Mouse (Mus musculus) stomach, embryonic 15.5 days (tissue): ENCODE results near the gene Lrrc45. TPM values are rescaled to one million over a fixed set of nuclear protein-coding genes. Genes with fewer than 3 reads are reported as not detected.

Experiments used
- ATAC-seq: fragments of 200-750 bp; cut with Nextera tagmentation; 2 replicates; pipeline ENCODE4 v1.8.0; 2017; ENCODE audit warnings: low read depth, moderate number of reproducible peaks, moderate TSS enrichment; ENCODE audit not compliant: insufficient read depth, low FRiP score
- H3K27ac ChIP-seq: fragments of 300-500 bp; sonication (generic); 2 replicates; pipeline ENCODE4 v1.5.1; 2015; ENCODE audit warnings: mild to moderate bottlenecking, inconsistent platforms
- H3K27me3 ChIP-seq: fragments of 300-500 bp; sonication (generic); replicated peaks from 2 replicates; pipeline ENCODE4 v1.6.1; 2015; ENCODE audit warnings: inconsistent platforms
- H3K36me3 ChIP-seq: fragments of 300-500 bp; sonication (generic); 2 replicates; pipeline ENCODE4 v1.6.1; 2015; ENCODE audit warnings: inconsistent platforms
- H3K4me1 ChIP-seq: fragments of 300-500 bp; sonication (generic); 2 replicates; pipeline ENCODE4 v1.6.1; 2015; ENCODE audit warnings: inconsistent platforms
- H3K4me2 ChIP-seq: fragments of 300-500 bp; sonication (generic); 2 replicates; pipeline ENCODE4 v1.6.1; 2015; ENCODE audit warnings: mild to moderate bottlenecking, inconsistent platforms
- H3K4me3 ChIP-seq: fragments of 300-500 bp; sonication (generic); replicated peaks from 2 replicates; pipeline ENCODE4 v1.5.1; 2015; ENCODE audit warnings: inconsistent platforms
- H3K9ac ChIP-seq: fragments of 300-500 bp; sonication (generic); 2 replicates; pipeline ENCODE4 v1.6.1; 2015; ENCODE audit warnings: inconsistent platforms
- H3K9me3 ChIP-seq: fragments of 300-500 bp; sonication (generic); 2 replicates; pipeline ENCODE4 v1.6.1; 2016; ENCODE audit warnings: inconsistent platforms
- WGBS: fragments of 180-500 bp; shearing (Covaris S2); methylation state at CpG from one replicate; pipeline ENCODE4 v1.1.7; 2015; 5-methylcytosine and 5-hydroxymethylcytosine counted together
- polyA plus RNA-seq: library from polyadenylated mRNA; unstranded; fragments of >200 nt; fragmentation: Nextera tagmentation; extraction: Ambion mirVana; gene quantifications from 2 replicates; pipeline ENCODE4 v1.2.1, GENCODE M21; 2015

The Lrrc45 gene
- polyA plus RNA-seq, 1 experiment from 2014 or later: 55.7 TPM

GRCm38 (mm10) chr11:120706120-120706519 is 7.6 kb upstream of the Lrrc45 start:
- Histone ChIP-seq H3K27ac (no peak overlapping the region), H3K9me3 (no peaks in the 10 kb centered on the region), H3K27me3 (no peaks in the 10 kb centered on the region), H3K36me3 (peaks cover 15% of the 10 kb centered on the region), H3K4me3 (no peak overlapping the region), H3K9ac (no peak overlapping the region), H3K4me2 (no peak overlapping the region), H3K4me1 (peaks cover 36% of the 10 kb centered on the region)
- 59% methylated on average over 5 of the region's 5 CpGs for WGBS
- ATAC-seq: 0 out of 2 replicates have a peak, but pooled peaks have one; percentile 24

GRCm38 (mm10) chr11:120707225-120707624 is 6.5 kb upstream of the Lrrc45 start:
- H3K4me2 ChIP-seq: no peak overlapping the region
- no peak overlapping the region for H3K9ac ChIP-seq
- H3K4me1 ChIP-seq: peaks cover 39% of the 10 kb centered on the region
- WGBS: 35% methylated on average over 11 of the region's 12 CpGs
- H3K4me3 ChIP-seq: no peak overlapping the region
- H3K36me3 ChIP-seq: peaks cover 14% of the 10 kb centered on the region
- H3K9me3 ChIP-seq: no peaks in the 10 kb centered on the region
- H3K27ac ChIP-seq: no peak overlapping the region; the same call in 1 of the 2 replicates
- H3K27me3 ChIP-seq: no peaks in the 10 kb centered on the region
- ATAC-seq: no peak

- ATAC-seq: no peak
- WGBS: 40% methylated on average over 5 of the region's 5 CpGs
- peaks cover 46% of the 10 kb centered on the region for H3K4me1 ChIP-seq
Measured at GRCm38 (mm10) chr11:120707969-120708368, 5.8 kb upstream of the Lrrc45 start.

GRCm38 (mm10) chr11:120709551-120709950 is 4.2 kb upstream of the Lrrc45 start:
- H3K4me1 ChIP-seq: peaks cover 42% of the 10 kb centered on the region
- H3K36me3 ChIP-seq: peaks cover 14% of the 10 kb centered on the region
- H3K27me3 ChIP-seq: no peaks in the 10 kb centered on the region
- no peak overlapping the region for H3K9ac ChIP-seq
- no peaks in the 10 kb centered on the region for H3K9me3 ChIP-seq
- no peak overlapping the region for H3K4me3 ChIP-seq
- no peak overlapping the region for H3K4me2 ChIP-seq
- ATAC-seq: no peak
- H3K27ac ChIP-seq: peak overlapping the region; percentile 46
- whole genome bisulfite sequencing: 57% methylated on average over 2 of the region's 2 CpGs

More at GRCm38 (mm10) chr11:120707969-120708368, 5.8 kb upstream of the Lrrc45 start:
- Histone ChIP-seq H3K4me3 (no peak overlapping the region), H3K27ac (peak overlapping the region; percentile 46; the same call in 1 of the 2 replicates), H3K4me2 (no peak overlapping the region), H3K9ac (no peak overlapping the region), H3K9me3 (no peaks in the 10 kb centered on the region), H3K36me3 (peaks cover 14% of the 10 kb centered on the region), H3K27me3 (no peaks in the 10 kb centered on the region)

GRCm38 (mm10) chr11:120710672-120711071 is 3.1 kb upstream of the Lrrc45 start:
- Histone ChIP-seq H3K4me1 (peaks cover 35% of the 10 kb centered on the region), H3K27me3 (no peaks in the 10 kb centered on the region), H3K9me3 (no peaks in the 10 kb centered on the region), H3K36me3 (peaks cover 18% of the 10 kb centered on the region), H3K4me3 (no peak overlapping the region), H3K9ac (no peak overlapping the region), H3K27ac (no peak overlapping the region), H3K4me2 (no peak overlapping the region)
- ATAC-seq: no peak
- whole genome bisulfite sequencing: 56% methylated on average over 5 of the region's 5 CpGs

- 59% methylated on average over 8 of the region's 8 CpGs for WGBS
- peaks cover 29% of the 10 kb centered on the region for H3K4me1 ChIP-seq
- H3K27ac ChIP-seq: no peak overlapping the region
- no peak overlapping the region for H3K9ac ChIP-seq
- H3K36me3 ChIP-seq: peaks cover 23% of the 10 kb centered on the region
- H3K4me2 ChIP-seq: peak overlapping the region; percentile 99
- no peaks in the 10 kb centered on the region for H3K9me3 ChIP-seq
- H3K27me3 ChIP-seq: no peaks in the 10 kb centered on the region
- no peak for ATAC-seq
- H3K4me3 ChIP-seq: peak overlapping the region; percentile 67
Measured at GRCm38 (mm10) chr11:120711980-120712604, 1.6 kb upstream of the Lrrc45 start.

GRCm38 (mm10) chr11:120712771-120713568 is 755 bp upstream of the Lrrc45 start:
- Histone ChIP-seq H3K4me3 (peak overlapping the region; percentile 67), H3K9me3 (no peaks in the 10 kb centered on the region), H3K36me3 (peaks cover 23% of the 10 kb centered on the region), H3K4me2 (peak overlapping the region; percentile 99), H3K4me1 (peaks cover 27% of the 10 kb centered on the region), H3K27ac (peak overlapping the region; percentile 86), H3K27me3 (no peaks in the 10 kb centered on the region), H3K9ac (peak overlapping the region; percentile 44)
- under 1% methylated on average over 38 of the region's 38 CpGs for whole genome bisulfite sequencing
- peak; percentile 12; the same call in 1 of the 2 replicates for ATAC-seq

GRCm38 (mm10) chr11:120714546-120714945 is 821 bp downstream of the Lrrc45 start:
- peaks cover 19% of the 10 kb centered on the region for H3K36me3 ChIP-seq
- no peak for ATAC-seq

GRCm38 (mm10) chr11:120715131-120715530 is 1.4 kb downstream of the Lrrc45 start:
- 91% methylated on average over 9 of the region's 9 CpGs for WGBS
- H3K4me3 ChIP-seq: no peak overlapping the region
- no peak overlapping the region for H3K27ac ChIP-seq
- H3K9ac ChIP-seq: no peak overlapping the region
- H3K4me2 ChIP-seq: peak overlapping the region; percentile 99; the same call in 1 of the 2 replicates
- no peak for ATAC-seq
- peaks cover 20% of the 10 kb centered on the region for H3K4me1 ChIP-seq
- no peaks in the 10 kb centered on the region for H3K9me3 ChIP-seq
- H3K36me3 ChIP-seq: peaks cover 22% of the 10 kb centered on the region
- no peaks in the 10 kb centered on the region for H3K27me3 ChIP-seq

More at GRCm38 (mm10) chr11:120714546-120714945, 821 bp downstream of the Lrrc45 start:
- Histone ChIP-seq H3K27ac (0 out of 2 replicates have a peak overlapping the region, but pooled peaks have one; percentile 13), H3K4me2 (peak overlapping the region; percentile 99), H3K4me3 (peak overlapping the region; percentile 67), H3K9me3 (no peaks in the 10 kb centered on the region), H3K9ac (peak overlapping the region; percentile 49), H3K27me3 (no peaks in the 10 kb centered on the region), H3K4me1 (peaks cover 20% of the 10 kb centered on the region)
- WGBS: 45% methylated on average over 10 of the region's 10 CpGs

GRCm38 (mm10) chr11:120719242-120719641 is 5.5 kb downstream of the Lrrc45 start:
- H3K27ac ChIP-seq: no peak overlapping the region
- peaks cover 16% of the 10 kb centered on the region; the same call in 1 of the 2 replicates for H3K36me3 ChIP-seq
- H3K27me3 ChIP-seq: 0 out of 2 replicates have a peak, but pooled peaks cover 3% of the 10 kb centered on the region
- no peaks in the 10 kb centered on the region for H3K9me3 ChIP-seq
- no peak overlapping the region for H3K4me2 ChIP-seq
- no peak for ATAC-seq
- H3K4me1 ChIP-seq: peaks cover 21% of the 10 kb centered on the region
- no peak overlapping the region for H3K9ac ChIP-seq
- 86% methylated on average over 9 of the region's 9 CpGs for WGBS
- H3K4me3 ChIP-seq: no peak overlapping the region

- Histone ChIP-seq H3K9ac (no peak overlapping the region), H3K27ac (no peak overlapping the region)
- WGBS: 87% methylated on average over 13 of the region's 13 CpGs
Measured at GRCm38 (mm10) chr11:120719841-120720376, 6.2 kb downstream of the Lrrc45 start.

More at GRCm38 (mm10) chr11:120719841-120720376, 6.2 kb downstream of the Lrrc45 start:
- no peaks in the 10 kb centered on the region for H3K9me3 ChIP-seq
- no peak overlapping the region for H3K4me2 ChIP-seq
- H3K27me3 ChIP-seq: 0 out of 2 replicates have a peak, but pooled peaks cover 3% of the 10 kb centered on the region
- H3K36me3 ChIP-seq: peaks cover 16% of the 10 kb centered on the region; the same call in 1 of the 2 replicates
- no peak overlapping the region for H3K4me3 ChIP-seq
- H3K4me1 ChIP-seq: peaks cover 14% of the 10 kb centered on the region
- no peak for ATAC-seq
